In genomic region chr2:16386692-16387091, GRCm38 (mm10) we compare ENCODE assay signal across 16 mouse cellular contexts.
"Had no signal": no experiment of that assay in that cellular context is flagged by ENCODE, and none has a peak within 500 bp of the region (broad histone marks: within the 10 kb centered on the region; RNA-seq: fewer than 3 reads in every experiment).

No protein-coding gene starts in this region.

- H3K36me3 ChIP-seq: neural tube, embryonic 13.5 days; neural tube, embryonic 15.5 days; stomach, embryonic 15.5 days had no signal

- DNase-seq: retina, postnatal 1 day; right cerebral cortex, adult 18-20 months; right cerebral cortex, postnatal 14 days; right cerebral cortex, postnatal 25 days; right cerebral cortex, postnatal 4 days; spleen, adult 18-20 months; thymus, adult 18-20 months; thymus, adult 2 months; thymus, postnatal 14 days; thymus, postnatal 25 days; thymus, postnatal 36 days; thymus, postnatal 4 days had no signal

- H3K9ac ChIP-seq: neural tube, embryonic 13.5 days; neural tube, embryonic 15.5 days; stomach, embryonic 15.5 days had no signal

- H3K4me2 ChIP-seq: neural tube, embryonic 13.5 days; neural tube, embryonic 15.5 days; stomach, embryonic 15.5 days had no signal

- H3K27ac ChIP-seq: neural tube, embryonic 13.5 days; neural tube, embryonic 15.5 days; stomach, embryonic 15.5 days; stomach, postnatal 0 days had no signal

- H3K9me3 ChIP-seq: neural tube, embryonic 13.5 days; neural tube, embryonic 15.5 days; stomach, embryonic 15.5 days had no signal

- H3K4me1 ChIP-seq: neural tube, embryonic 13.5 days; neural tube, embryonic 15.5 days; stomach, embryonic 15.5 days had no signal

- H3K27me3 ChIP-seq: neural tube, embryonic 13.5 days; neural tube, embryonic 15.5 days; stomach, embryonic 15.5 days had no signal

- H3K4me3 ChIP-seq: neural tube, embryonic 13.5 days; neural tube, embryonic 15.5 days; stomach, embryonic 15.5 days had no signal
